Mouse (Mus musculus) urinary bladder, postnatal 4 days (tissue): ENCODE data around the gene Ormdl3.

Experiments used
- DNase-seq, 2 experiments: peaks; one replicate each; pipeline ENCODE4 v3.0.0; 2021 to 2022; ENCODE audit warnings: low spot score in 2 of 2

Gene Ormdl3

GRCm38 (mm10) chr11:98550975-98551828, 36.0 kb downstream of the Ormdl3 start, which contains the start of gene Zpbp2:
TSS of gene Zpbp2 (plus strand) at chr11:98551097.
- DNase-seq: peak; percentile 85

DNA sequence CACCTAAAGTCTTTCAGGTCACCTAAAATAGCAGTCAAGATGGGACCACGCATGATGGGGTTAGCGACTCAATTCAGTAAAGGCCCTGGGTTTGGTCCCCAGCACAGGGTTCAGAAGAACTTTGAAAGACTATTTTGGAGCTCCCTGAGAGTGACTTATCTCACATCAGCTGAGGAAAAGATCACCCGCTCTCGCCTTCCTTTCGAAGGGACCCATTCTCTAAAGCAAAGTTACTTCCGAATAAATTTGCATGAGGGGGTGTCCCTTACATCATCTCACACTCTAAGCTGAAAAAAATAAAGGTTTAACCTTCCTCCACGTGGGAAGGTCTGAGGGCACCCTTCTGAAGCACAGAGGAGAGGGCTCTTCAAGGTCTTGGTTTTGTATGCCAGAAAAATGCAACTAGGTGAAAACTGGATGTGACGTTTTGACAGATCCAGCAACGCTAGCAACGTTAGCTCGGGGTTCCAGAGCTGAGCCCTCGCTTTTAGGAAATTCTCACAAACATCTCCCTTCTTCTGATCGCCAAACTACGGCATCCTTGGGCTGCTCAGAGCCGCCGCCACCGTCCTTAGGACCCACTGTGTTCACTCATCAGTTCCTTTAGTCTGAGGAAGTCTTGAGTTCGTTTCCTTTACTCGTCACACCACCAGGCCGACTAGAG, 36.7 kb downstream of the Ormdl3 start:
- peak in 1 of 2 experiments; percentile 14 for DNase-seq

DNA sequence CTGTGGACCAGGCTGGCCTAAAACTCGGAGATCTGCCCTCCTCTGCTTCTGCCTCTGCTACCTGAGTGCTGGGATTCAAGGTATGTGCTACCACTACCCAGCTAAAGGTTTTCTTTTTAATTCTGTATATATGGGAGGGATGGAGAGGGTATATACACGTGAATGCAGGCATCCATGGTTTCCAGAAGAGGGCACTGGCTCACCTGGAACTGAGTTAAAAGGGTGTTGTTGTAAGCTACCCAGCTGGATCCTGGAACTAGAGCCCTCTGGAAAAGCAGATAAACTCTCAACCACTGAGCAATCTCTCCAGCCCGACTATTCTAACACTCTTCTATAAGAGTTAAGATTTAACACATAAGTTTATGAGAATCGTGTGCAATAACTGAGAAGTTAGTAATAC, 37.8 kb downstream of the Ormdl3 start:
- DNase-seq: peak in 1 of 2 experiments; percentile 29

- no peak for DNase-seq
Measured at GRCm38 (mm10) chr11:98547308-98547693, 39.9 kb downstream of the Ormdl3 start.

GRCm38 (mm10) chr11:98546529-98547307, 40.5 kb downstream of the Ormdl3 start:
- DNase-seq: no peak

DNA sequence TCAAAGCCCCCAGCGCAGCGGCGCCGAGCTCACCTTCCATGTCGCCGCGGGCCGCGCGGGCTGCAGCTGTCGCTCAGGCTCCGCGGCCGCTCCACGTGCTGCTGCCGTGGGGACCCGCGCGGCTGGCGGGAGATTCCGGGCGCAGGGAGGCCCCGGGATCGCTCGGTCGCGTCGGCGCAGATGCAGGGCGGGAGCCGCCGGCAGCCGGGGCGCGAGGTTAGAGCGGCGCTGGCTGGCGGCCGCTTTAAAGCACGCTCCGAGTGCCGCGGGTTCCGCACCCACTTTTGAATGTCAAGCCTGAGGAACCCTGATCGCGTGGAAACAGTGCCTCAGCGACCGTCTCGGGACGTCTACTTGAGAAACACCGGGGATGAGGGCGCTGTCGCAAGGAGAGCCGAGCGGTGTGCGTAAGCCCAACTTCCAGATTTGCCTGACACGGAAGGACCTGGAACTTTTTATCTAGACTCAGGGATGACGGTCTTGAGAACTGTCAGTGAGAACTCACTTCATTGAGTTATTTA, 41.4 kb downstream of the Ormdl3 start, which contains the start of gene Ikzf3:
Ikzf3 (minus strand) TSS at position 321 of the 521 bp plus-strand sequence.
- DNase-seq: peak; percentile 32 to 60

DNA sequence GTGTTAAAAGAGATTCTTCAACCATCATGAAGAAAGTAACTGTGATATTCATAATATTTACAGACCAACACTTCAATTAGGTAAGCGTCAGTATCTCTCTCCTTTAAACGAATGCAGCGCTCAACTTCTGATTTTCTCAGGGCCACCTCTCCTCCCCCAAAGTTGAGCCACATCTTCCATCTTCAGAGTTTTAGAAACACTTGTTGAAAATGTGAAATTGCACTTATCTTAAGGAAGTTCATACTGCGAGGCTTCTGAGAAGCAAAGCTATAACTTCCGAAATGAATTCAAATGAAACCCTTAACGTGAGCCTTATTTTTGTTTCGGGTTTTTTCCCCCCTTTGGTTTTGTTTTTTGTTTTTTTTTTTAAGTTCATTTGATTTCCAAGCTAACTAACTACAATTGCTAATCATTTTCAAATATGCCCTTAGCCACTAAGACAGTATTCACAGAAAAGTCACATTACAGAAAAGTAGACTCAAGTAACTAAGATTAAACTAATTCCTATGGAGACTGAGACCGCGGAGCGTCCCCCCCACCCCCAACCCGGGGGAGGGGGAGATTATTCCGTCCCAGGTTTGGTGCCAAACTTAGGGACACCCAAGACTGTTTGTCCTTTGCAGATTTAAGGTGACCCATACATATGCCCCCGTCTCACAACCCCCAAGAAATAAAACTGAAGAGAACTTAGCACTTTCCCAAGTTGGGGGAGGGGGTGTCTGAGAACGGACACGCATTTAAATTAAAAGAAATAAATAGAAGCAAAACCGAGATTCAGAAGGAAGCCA, 42.1 kb downstream of the Ormdl3 start:
- DNase-seq: no peak

GRCm38 (mm10) chr11:98543414-98543813, 43.8 kb downstream of the Ormdl3 start:
- no peak for DNase-seq

GRCm38 (mm10) chr11:98542553-98542952, 44.6 kb downstream of the Ormdl3 start:
- DNase-seq: no peak

GRCm38 (mm10) chr11:98540319-98540718, 46.8 kb downstream of the Ormdl3 start:
- DNase-seq: no peak

- DNase-seq: no peak
Measured at GRCm38 (mm10) chr11:98537480-98538034, 49.6 kb downstream of the Ormdl3 start.
